Mouse (Mus musculus) embryonic facial prominence, embryonic 11.5 days (tissue): ENCODE results near the gene Tulp2. TPM values are rescaled to one million over a fixed set of nuclear protein-coding genes. Genes with fewer than 3 reads are reported as not detected.
"Not testable (repeated sequence)": the region's sequence is repeated elsewhere in the genome, so short reads cannot be mapped to it uniquely, and the experiment has no call there.

Experiments used
- ATAC-seq: fragments of 200-750 bp; cut with Nextera tagmentation; replicated peaks from 2 replicates; pipeline ENCODE4 v1.8.0; 2017; ENCODE audit warnings: low read depth; ENCODE audit not compliant: insufficient number of reproducible peaks, low FRiP score, low TSS enrichment
- DNase-seq: peaks from one replicate; pipeline ENCODE4 v3.0.0-alpha.2; 2015; ENCODE audit warnings: low spot score
- H3K27ac ChIP-seq: fragments of 300-500 bp; sonication (generic); replicated peaks from 2 replicates; pipeline ENCODE4 v1.5.1; 2014; ENCODE audit warnings: mild to moderate bottlenecking, low read depth, low read length, control low read depth
- H3K27me3 ChIP-seq: fragments of 300-500 bp; sonication (generic); 2 replicates; pipeline ENCODE4 v1.6.1; 2014; ENCODE audit warnings: mild to moderate bottlenecking, low read length, moderate library complexity, mixed read lengths; ENCODE audit not compliant: control insufficient read depth, insufficient read depth
- H3K36me3 ChIP-seq: fragments of 300-500 bp; sonication (generic); replicated peaks from 2 replicates; pipeline ENCODE4 v1.6.1; 2014; ENCODE audit warnings: low read depth, mild to moderate bottlenecking, low read length, moderate library complexity, mixed read lengths; ENCODE audit not compliant: control insufficient read depth, insufficient read depth
- H3K4me1 ChIP-seq: fragments of 300-500 bp; sonication (generic); 2 replicates; pipeline ENCODE4 v1.6.1; 2014; ENCODE audit warnings: low read length, mixed read lengths; ENCODE audit not compliant: control insufficient read depth, insufficient read depth
- H3K4me2 ChIP-seq: fragments of 300-500 bp; sonication (generic); 2 replicates; pipeline ENCODE4 v1.6.1; 2014; ENCODE audit warnings: low read depth, mild to moderate bottlenecking, control low read depth, low read length, moderate library complexity
- H3K4me3 ChIP-seq: fragments of 300-500 bp; sonication (generic); 2 replicates; pipeline ENCODE4 v1.5.1; 2014; ENCODE audit warnings: low read depth, low read length, control low read depth
- H3K9ac ChIP-seq: fragments of 300-500 bp; sonication (generic); replicated peaks from 2 replicates; pipeline ENCODE4 v1.6.1; 2014; ENCODE audit warnings: mild to moderate bottlenecking, control low read depth, low read length
- H3K9me3 ChIP-seq: fragments of 300-500 bp; sonication (generic); replicated peaks from 2 replicates; pipeline ENCODE4 v1.6.1; 2016; ENCODE audit warnings: mild to moderate bottlenecking, low read length, inconsistent platforms, mixed read lengths; ENCODE audit not compliant: control insufficient read depth
- WGBS: fragments of 180-500 bp; shearing (Covaris S2); extraction: QIAGEN DNeasy Blood & Tissue Kit; methylation state at CpG from one replicate; pipeline ENCODE4 v1.1.7; 2014; 5-methylcytosine and 5-hydroxymethylcytosine counted together
- polyA plus RNA-seq: library from polyadenylated mRNA; unstranded; fragments of >200 nt; fragmentation: Nextera tagmentation; extraction: Ambion mirVana; gene quantifications from 2 replicates; pipeline ENCODE4 v1.2.1, GENCODE M21; 2014

The Tulp2 gene
- polyA plus RNA-seq, 1 experiment from 2014 or later, result 0.95 TPM

DNA sequence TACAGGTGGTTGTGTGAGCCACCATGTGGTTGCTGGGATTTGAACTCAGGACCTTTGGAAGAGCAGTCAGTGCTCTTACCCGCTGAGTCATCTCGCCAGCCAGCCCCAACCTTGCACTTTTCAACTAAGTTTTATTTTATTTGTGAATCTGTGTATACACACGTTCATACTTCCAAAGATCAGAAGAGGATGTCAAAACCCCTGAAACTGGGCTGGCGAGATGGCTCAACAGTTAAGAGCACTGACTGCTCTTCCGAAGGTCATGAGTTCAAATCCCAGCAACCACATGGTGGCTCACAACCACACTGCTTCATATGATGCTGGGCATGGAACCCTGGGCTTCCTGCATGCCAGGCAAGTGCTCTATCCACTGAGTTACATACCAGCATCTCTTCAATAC, 3.3 kb downstream of the Tulp2 start:
- ATAC-seq, result not testable (repeated sequence)

DNA sequence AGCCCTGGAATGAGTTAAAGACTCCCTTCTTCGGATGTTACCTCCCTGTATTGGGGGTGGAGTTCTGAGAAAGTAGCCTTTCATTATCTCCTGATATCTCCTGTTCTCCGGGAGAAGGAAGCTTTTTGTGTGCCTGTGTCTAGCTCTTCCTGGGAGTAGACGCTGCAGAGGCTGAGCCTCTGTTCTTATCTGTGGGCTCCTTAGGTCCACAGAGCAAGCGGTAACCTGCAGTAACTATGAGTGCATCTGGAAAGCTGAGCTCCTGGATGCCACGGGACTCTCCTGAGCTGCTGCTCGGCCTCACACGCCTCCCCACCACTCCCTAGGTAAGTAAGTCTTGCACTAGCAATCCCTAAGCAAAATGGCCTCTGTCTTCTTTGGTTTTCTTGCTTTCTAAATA, 4.5 kb downstream of the Tulp2 start:
- H3K4me3 ChIP-seq, result no peak overlapping the region
- H3K27me3 ChIP-seq, result no peaks in the 10 kb centered on the region
- ATAC-seq (no peak), DNase-seq (no peak)
- H3K4me2 ChIP-seq, result no peak overlapping the region
- no peak overlapping the region for H3K9ac ChIP-seq
- no peak overlapping the region for H3K27ac ChIP-seq
- no peaks in the 10 kb centered on the region; the same call in 1 of the 2 replicates for H3K4me1 ChIP-seq
- no peaks in the 10 kb centered on the region for H3K36me3 ChIP-seq
- no peaks in the 10 kb centered on the region for H3K9me3 ChIP-seq
- WGBS, result 82% methylated on average over 7 of the region's 7 CpGs

More for the DNA sequence above, 3.3 kb downstream of the Tulp2 start:
- not testable (repeated sequence) for H3K9me3 ChIP-seq, H3K9ac ChIP-seq, H3K36me3 ChIP-seq, DNase-seq, H3K4me3 ChIP-seq, H3K4me2 ChIP-seq, H3K27ac ChIP-seq, H3K27me3 ChIP-seq, H3K4me1 ChIP-seq
- 92% methylated on average over 5 of the region's 5 CpGs for WGBS

DNA sequence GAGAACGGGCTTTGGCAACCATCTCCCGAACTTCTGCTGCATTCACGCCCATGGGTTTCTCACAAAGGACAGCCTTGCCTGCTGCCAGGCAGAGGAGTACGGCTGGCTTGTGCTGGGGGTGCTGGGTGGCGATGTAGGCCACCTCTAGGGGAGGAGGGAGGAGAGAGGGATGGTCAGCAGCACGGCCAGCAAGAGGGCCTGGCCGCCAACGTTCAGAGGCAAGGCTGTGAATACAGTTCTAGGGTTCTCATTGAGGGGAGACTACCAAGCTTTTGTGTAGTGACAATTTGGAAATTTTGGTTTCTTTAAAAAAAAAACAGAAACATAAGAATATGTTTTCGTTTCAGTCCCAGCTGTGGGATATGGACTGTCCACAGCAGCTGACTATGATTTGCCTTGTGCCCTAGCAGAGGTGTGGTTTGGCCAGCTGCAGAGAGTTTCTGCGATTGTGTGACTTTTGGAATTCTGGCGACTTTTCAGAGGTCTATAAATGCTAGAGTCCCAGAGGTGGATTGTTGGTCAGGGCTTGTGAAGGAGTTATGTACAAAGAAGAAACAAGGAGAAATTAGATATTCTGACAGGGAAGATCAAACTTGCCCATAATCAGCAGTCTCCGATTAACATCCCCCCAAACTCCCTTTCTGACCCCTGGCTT, 5.2 kb downstream of the Tulp2 start, which contains the start of gene Gm45808:
Gene Gm45808, minus strand, starts transcription at position 51 of the 655 bp plus-strand sequence.
- 86% methylated on average over 12 of the region's 12 CpGs for WGBS
- Histone ChIP-seq H3K27ac (no peak within 1 kb of the TSS), H3K4me2 (no peak within 1 kb of the TSS), H3K4me3 (no peak within 1 kb of the TSS), H3K4me1 (no peaks in the 10 kb centered on the region; the same call in 1 of the 2 replicates), H3K9me3 (no peaks in the 10 kb centered on the region), H3K36me3 (no peaks in the 10 kb centered on the region), H3K27me3 (no peaks in the 10 kb centered on the region), H3K9ac (no peak within 1 kb of the TSS; the same call in 1 of the 2 replicates)
- ATAC-seq (no peak), DNase-seq (no peak)

DNA sequence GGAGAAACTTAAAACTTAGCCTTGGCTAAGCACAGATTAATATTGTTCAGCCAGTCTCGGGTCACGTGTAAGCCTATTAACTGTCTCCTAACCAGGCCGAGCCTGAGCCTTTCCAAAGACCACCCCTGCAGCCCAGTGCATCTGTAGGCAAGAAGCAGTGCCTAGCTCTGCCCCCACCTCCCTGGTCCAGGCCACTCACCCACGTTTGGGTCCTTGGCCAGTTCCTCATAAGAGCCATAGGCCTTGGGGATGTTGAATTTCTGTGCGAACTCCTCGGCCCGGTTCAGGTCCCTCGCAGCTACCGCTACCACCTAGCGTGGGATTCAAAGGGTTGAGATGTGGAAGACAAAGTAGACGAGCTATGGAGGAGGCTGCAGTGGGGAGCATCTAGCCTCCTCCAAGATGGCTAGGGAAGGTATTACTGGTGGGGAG, 6.2 kb downstream of the Tulp2 start:
- H3K9ac ChIP-seq, result peak overlapping the region; percentile 67
- ATAC-seq, result peak; percentile 26; the same call in 1 of the 2 replicates

DNA sequence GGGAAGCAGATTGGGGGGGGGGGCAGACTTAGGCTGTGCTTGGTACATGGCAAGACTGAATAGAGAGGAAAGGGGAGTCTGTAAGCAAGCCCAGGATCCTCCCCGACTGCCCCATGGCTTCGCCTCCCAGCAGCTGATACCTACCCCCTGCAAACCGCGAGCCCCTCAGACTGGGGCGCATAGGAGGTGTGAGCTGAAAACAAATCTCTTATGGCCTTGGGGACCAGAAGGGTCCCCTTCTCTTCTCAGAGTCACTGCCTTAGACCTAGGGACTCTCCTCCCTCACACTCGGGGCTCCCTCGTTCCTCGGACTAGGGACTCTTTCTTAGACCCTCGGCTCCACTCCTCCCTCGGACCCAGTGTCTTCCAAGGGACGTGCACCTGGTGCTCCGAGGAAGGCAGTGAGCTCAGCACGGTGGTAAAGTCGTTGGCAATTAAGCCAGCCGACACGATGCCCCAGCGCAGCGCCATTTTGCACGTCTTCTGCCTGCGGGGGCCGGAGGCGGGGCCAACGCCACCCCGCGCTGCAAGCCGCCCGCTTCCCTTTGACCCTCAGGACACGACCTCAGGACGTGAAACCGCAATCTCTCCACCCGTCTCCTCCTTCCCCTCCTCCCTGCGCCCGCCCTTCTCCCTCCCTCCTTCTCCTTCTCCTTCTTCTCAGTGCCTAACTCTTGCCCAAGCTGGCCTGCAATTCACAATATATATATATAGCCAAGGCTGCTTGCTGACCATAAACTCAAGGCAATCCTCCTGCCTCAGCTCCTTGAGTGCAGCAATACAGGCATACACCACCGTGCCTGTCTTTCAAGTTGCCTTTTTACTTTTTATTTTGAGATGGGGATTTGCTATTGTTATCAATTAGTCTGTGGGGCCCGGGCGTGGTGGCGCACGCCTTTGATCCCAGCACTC, 6.9 kb downstream of the Tulp2 start, which contains the start of gene Dhdh:
Gene Dhdh, minus strand, starts transcription at position 513 of the 912 bp plus-strand sequence.
- Histone ChIP-seq H3K4me1 (no peaks in the 10 kb centered on the region; the same call in 1 of the 2 replicates), H3K4me2 (peak within 1 kb of the TSS; percentile 72)

More for the DNA sequence above, 6.2 kb downstream of the Tulp2 start:
- no peaks in the 10 kb centered on the region; the same call in 1 of the 2 replicates for H3K4me1 ChIP-seq
- no peaks in the 10 kb centered on the region for H3K36me3 ChIP-seq
- WGBS, result 26% methylated on average over 11 of the region's 11 CpGs
- H3K27ac ChIP-seq, result 0 out of 2 replicates have a peak overlapping the region, but pooled peaks have one; percentile 65
- peak overlapping the region; percentile 38; the same call in 1 of the 2 replicates for H3K4me3 ChIP-seq
- peak; percentile 27 for DNase-seq
- H3K4me2 ChIP-seq, result peak overlapping the region; percentile 72
- no peaks in the 10 kb centered on the region for H3K9me3 ChIP-seq
- H3K27me3 ChIP-seq, result no peaks in the 10 kb centered on the region

DNA sequence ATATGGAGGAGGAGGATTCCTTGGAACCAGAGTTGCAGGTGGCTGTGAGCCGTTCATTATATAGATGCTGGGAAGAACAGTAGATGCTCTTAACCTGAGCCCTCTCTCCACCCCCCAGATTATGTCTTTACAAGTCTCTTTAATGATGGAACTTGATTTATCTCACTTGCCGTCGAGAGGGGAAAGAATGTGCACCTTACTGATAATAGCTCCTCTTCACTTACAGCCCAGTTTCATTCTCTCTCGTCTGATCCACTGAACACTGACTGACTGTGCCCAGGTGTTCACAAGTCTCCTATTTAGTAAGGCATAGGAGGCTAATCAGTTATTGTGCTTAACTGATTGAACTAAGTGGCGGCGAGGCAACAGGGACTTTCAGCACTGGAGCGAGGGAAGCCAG, 7.9 kb downstream of the Tulp2 start:
- Histone ChIP-seq H3K36me3 (no peaks in the 10 kb centered on the region; the same call in 1 of the 2 replicates), H3K27ac (no peak overlapping the region), H3K4me2 (no peak overlapping the region), H3K4me3 (no peak overlapping the region), H3K27me3 (no peaks in the 10 kb centered on the region), H3K9ac (no peak overlapping the region), H3K9me3 (no peaks in the 10 kb centered on the region), H3K4me1 (no peaks in the 10 kb centered on the region; the same call in 1 of the 2 replicates)
- WGBS, result 83% methylated on average over 7 of the region's 7 CpGs
- ATAC-seq (no peak), DNase-seq (no peak)

More for the DNA sequence above, 6.9 kb downstream of the Tulp2 start, which contains the start of gene Dhdh:
- Histone ChIP-seq H3K27me3 (no peaks in the 10 kb centered on the region), H3K9me3 (no peaks in the 10 kb centered on the region), H3K36me3 (no peaks in the 10 kb centered on the region), H3K27ac (peak within 1 kb of the TSS; percentile 65; the same call in 1 of the 2 replicates), H3K4me3 (peak within 1 kb of the TSS; percentile 38), H3K9ac (peak within 1 kb of the TSS; percentile 67)
- peak; percentile 60 for DNase-seq
- WGBS, result 8% methylated on average over 37 of the region's 38 CpGs
- peak; percentile 46; the same call in 1 of the 2 replicates for ATAC-seq

DNA sequence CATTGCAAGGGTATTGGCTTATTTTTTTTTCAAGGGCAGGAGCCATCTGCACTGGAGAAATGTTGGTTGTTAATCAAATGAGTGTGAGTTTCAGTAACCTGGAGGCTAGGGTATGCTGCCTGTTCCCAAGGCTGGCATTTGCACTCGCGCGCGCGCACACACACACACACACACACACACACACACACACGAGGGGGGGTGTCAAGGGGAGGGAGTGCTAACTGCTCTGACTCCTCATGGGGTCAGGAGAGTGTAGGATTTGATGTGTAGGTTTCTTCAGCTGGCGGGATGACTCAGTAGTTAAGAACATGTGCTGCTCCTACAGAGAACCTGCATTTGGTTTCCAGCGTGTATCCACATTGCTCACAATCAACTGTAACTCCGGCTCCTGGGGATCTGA, 9.1 kb downstream of the Tulp2 start:
- no peaks in the 10 kb centered on the region for H3K27me3 ChIP-seq
- no peaks in the 10 kb centered on the region; the same call in 1 of the 2 replicates for H3K4me1 ChIP-seq
- ATAC-seq (no peak), DNase-seq (peak; percentile 57)
- 40% methylated on average over 9 of the region's 9 CpGs for WGBS
- H3K36me3 ChIP-seq, result no peaks in the 10 kb centered on the region; the same call in 1 of the 2 replicates
- H3K27ac ChIP-seq, result no peak overlapping the region
- no peak overlapping the region for H3K9ac ChIP-seq
- H3K9me3 ChIP-seq, result no peaks in the 10 kb centered on the region
- no peak overlapping the region for H3K4me3 ChIP-seq
- H3K4me2 ChIP-seq, result no peak overlapping the region
